In genomic region chr8:11381544-11381943, GRCm38 (mm10) we compare ENCODE assay signal across 17 mouse cellular contexts.
DNase-seq lines count a peak whose midpoint lies in the region; ATAC-seq lines count a peak whose summit lies in the region.
"Had no signal": no experiment of that assay in that cellular context is flagged by ENCODE, and none has a peak within 500 bp of the region (broad histone marks: within the 10 kb centered on the region; RNA-seq: fewer than 3 reads in every experiment).

No protein-coding gene starts in this region.

- peaks cover 72% of the 10 kb centered on the region for H3K4me1 ChIP-seq in forebrain, embryonic 10.5 days
- H3K4me1 ChIP-seq in forebrain, embryonic 14.5 days (ENCODE audit: control insufficient read depth, insufficient read depth, low read length), result peaks cover 11% of the 10 kb centered on the region; the same call in 1 of the 2 replicates
- peaks cover 65% of the 10 kb centered on the region for H3K4me1 ChIP-seq in hindbrain, embryonic 10.5 days (replicated peaks)
- H3K4me1 ChIP-seq in hindbrain, embryonic 14.5 days (replicated peaks; ENCODE audit: control insufficient read depth, insufficient read depth, low read length), result peaks cover 14% of the 10 kb centered on the region
- peaks cover 25% of the 10 kb centered on the region; the same call in 1 of the 2 replicates for H3K4me1 ChIP-seq in intestine, embryonic 16.5 days (ENCODE audit: control insufficient read depth, insufficient read depth, low read length)

- no peak overlapping the region for H3K9ac ChIP-seq in forebrain, embryonic 14.5 days (ENCODE audit: low read length)
- no peak overlapping the region for H3K9ac ChIP-seq in hindbrain, embryonic 14.5 days
- H3K9ac ChIP-seq in intestine, embryonic 16.5 days (ENCODE audit: low read depth, low read length), result no peak overlapping the region
- H3K9ac ChIP-seq: forebrain, embryonic 13.5 days; hindbrain, embryonic 13.5 days; lung, embryonic 14.5 days had no signal

- no peak for ATAC-seq in forebrain, embryonic 14.5 days
- no peak for ATAC-seq in hindbrain, embryonic 14.5 days (ENCODE audit: low FRiP score)
- ATAC-seq in intestine, embryonic 16.5 days, result no peak
- no peak for ATAC-seq in erythroid progenitor cell, adult 5-6 weeks (replicated peaks; ENCODE audit: low FRiP score, poor library complexity, severe bottlenecking)
- ATAC-seq: forebrain, embryonic 13.5 days had no signal

- H3K4me2 ChIP-seq in forebrain, embryonic 14.5 days (ENCODE audit: low read length), result no peak overlapping the region
- no peak overlapping the region for H3K4me2 ChIP-seq in hindbrain, embryonic 14.5 days (replicated peaks)
- no peak overlapping the region for H3K4me2 ChIP-seq in intestine, embryonic 16.5 days (ENCODE audit: low read depth, low read length)
- H3K4me2 ChIP-seq: hindbrain, embryonic 13.5 days; lung, embryonic 14.5 days; midbrain, embryonic 11.5 days had no signal

- no peak for DNase-seq in forebrain, embryonic 10.5 days (ENCODE audit: extremely low spot score, low spot score)
- DNase-seq in forebrain, embryonic 14.5 days (ENCODE audit: low spot score), result no peak
- DNase-seq in hindbrain, embryonic 10.5 days (ENCODE audit: low spot score), result no peak
- no peak for DNase-seq in hindbrain, embryonic 14.5 days (ENCODE audit: low spot score)
- peak; percentile 58 for DNase-seq in 3134 (ENCODE audit: extremely low read depth, insufficient read length, low spot score)
- DNase-seq in ovary, postnatal 10 days (ENCODE audit: low spot score), result no peak
- DNase-seq: adrenal gland, postnatal 10 days; cerebellum, postnatal 10 days; kidney, adult 8-10 months; lung, embryonic 14.5 days; right cerebral cortex, postnatal 14 days; thymus, postnatal 36 days had no signal

- H3K27ac ChIP-seq in forebrain, embryonic 10.5 days, result peak overlapping the region; percentile 62
- no peak overlapping the region for H3K27ac ChIP-seq in forebrain, embryonic 14.5 days (ENCODE audit: low read depth, low read length)
- H3K27ac ChIP-seq in hindbrain, embryonic 10.5 days, result peak overlapping the region; percentile 37; the same call in 1 of the 2 replicates
- no peak overlapping the region for H3K27ac ChIP-seq in hindbrain, embryonic 14.5 days
- H3K27ac ChIP-seq in intestine, embryonic 16.5 days (ENCODE audit: low read length), result peak overlapping the region; percentile 66; the same call in 1 of the 2 replicates
- H3K27ac ChIP-seq: hindbrain, embryonic 13.5 days had no signal

- 91% methylated on average over 7 of the region's 7 CpGs for WGBS in forebrain, embryonic 10.5 days
- 92% methylated on average over 7 of the region's 7 CpGs for WGBS in forebrain, embryonic 14.5 days
- 86% methylated on average over 7 of the region's 7 CpGs for WGBS in hindbrain, embryonic 10.5 days
- WGBS in hindbrain, embryonic 14.5 days, result 92% methylated on average over 7 of the region's 7 CpGs
- 90% methylated on average over 7 of the region's 7 CpGs for WGBS in intestine, embryonic 16.5 days

- no peaks in the 10 kb centered on the region for H3K9me3 ChIP-seq in forebrain, embryonic 10.5 days
- H3K9me3 ChIP-seq in forebrain, embryonic 14.5 days (replicated peaks; ENCODE audit: control insufficient read depth, low read length), result no peaks in the 10 kb centered on the region
- no peaks in the 10 kb centered on the region for H3K9me3 ChIP-seq in hindbrain, embryonic 10.5 days
- no peaks in the 10 kb centered on the region for H3K9me3 ChIP-seq in hindbrain, embryonic 14.5 days (ENCODE audit: control insufficient read depth, low read length)
- no peaks in the 10 kb centered on the region for H3K9me3 ChIP-seq in intestine, embryonic 16.5 days (ENCODE audit: control insufficient read depth, low read length)
- H3K9me3 ChIP-seq: forebrain, embryonic 13.5 days; hindbrain, embryonic 13.5 days had no signal

- H3K27me3 ChIP-seq in forebrain, embryonic 10.5 days (ENCODE audit: poor library complexity, severe bottlenecking), result no peaks in the 10 kb centered on the region
- H3K27me3 ChIP-seq in forebrain, embryonic 14.5 days (replicated peaks; ENCODE audit: control insufficient read depth, insufficient read depth, low read length), result no peaks in the 10 kb centered on the region
- no peaks in the 10 kb centered on the region for H3K27me3 ChIP-seq in hindbrain, embryonic 10.5 days (ENCODE audit: insufficient read depth, poor library complexity, severe bottlenecking)
- H3K27me3 ChIP-seq in hindbrain, embryonic 14.5 days (ENCODE audit: control insufficient read depth, insufficient read depth, low read length), result no peaks in the 10 kb centered on the region
- H3K27me3 ChIP-seq in intestine, embryonic 16.5 days (replicated peaks; ENCODE audit: control insufficient read depth, insufficient read depth, low read length), result no peaks in the 10 kb centered on the region
- H3K27me3 ChIP-seq: forebrain, embryonic 13.5 days; hindbrain, embryonic 13.5 days had no signal

- no peak overlapping the region for H3K4me3 ChIP-seq in forebrain, embryonic 10.5 days
- no peak overlapping the region for H3K4me3 ChIP-seq in forebrain, embryonic 14.5 days (ENCODE audit: low read depth, low read length)
- H3K4me3 ChIP-seq in hindbrain, embryonic 10.5 days, result no peak overlapping the region
- H3K4me3 ChIP-seq in hindbrain, embryonic 14.5 days (replicated peaks; ENCODE audit: low read length), result no peak overlapping the region
- no peak overlapping the region for H3K4me3 ChIP-seq in intestine, embryonic 16.5 days (ENCODE audit: low read length)
- H3K4me3 ChIP-seq: forebrain, embryonic 13.5 days; hindbrain, embryonic 13.5 days had no signal

- 0 out of 2 replicates have a peak, but pooled peaks cover 3% of the 10 kb centered on the region for H3K36me3 ChIP-seq in forebrain, embryonic 10.5 days (replicated peaks)
- no peaks in the 10 kb centered on the region for H3K36me3 ChIP-seq in forebrain, embryonic 14.5 days (ENCODE audit: control insufficient read depth, insufficient read depth, low read length)
- H3K36me3 ChIP-seq in hindbrain, embryonic 10.5 days, result no peaks in the 10 kb centered on the region
- H3K36me3 ChIP-seq in hindbrain, embryonic 14.5 days (replicated peaks; ENCODE audit: control insufficient read depth, insufficient read depth), result no peaks in the 10 kb centered on the region
- no peaks in the 10 kb centered on the region for H3K36me3 ChIP-seq in intestine, embryonic 16.5 days (ENCODE audit: control insufficient read depth, insufficient read depth, low read length)
- H3K36me3 ChIP-seq: hindbrain, embryonic 13.5 days had no signal

Comparison
In these comparisons a context has a peak if more than half of its experiments do, and no peak if none do; other contexts are left out.
1. H3K27ac ChIP-seq: peak in forebrain, embryonic 10.5 days (single experiment), hindbrain, embryonic 10.5 days (single experiment) and intestine, embryonic 16.5 days (single experiment); none in forebrain, embryonic 14.5 days (single experiment) and hindbrain, embryonic 14.5 days (single experiment).